Mouse (Mus musculus) heart, postnatal 0 days (tissue): ENCODE measurements around the gene Ddx1.

Experiments
- CTCF ChIP-seq: IDR thresholded peaks from 2 replicates; pipeline ENCODE4 v1.5.1; 2016; ENCODE audit warnings: antibody characterized with exemption, control low read depth, low read depth
- EP300 ChIP-seq: IDR thresholded peaks from 2 replicates; pipeline ENCODE4 v1.6.1; 2016; ENCODE audit warnings: antibody characterized with exemption, low read depth

DNA sequence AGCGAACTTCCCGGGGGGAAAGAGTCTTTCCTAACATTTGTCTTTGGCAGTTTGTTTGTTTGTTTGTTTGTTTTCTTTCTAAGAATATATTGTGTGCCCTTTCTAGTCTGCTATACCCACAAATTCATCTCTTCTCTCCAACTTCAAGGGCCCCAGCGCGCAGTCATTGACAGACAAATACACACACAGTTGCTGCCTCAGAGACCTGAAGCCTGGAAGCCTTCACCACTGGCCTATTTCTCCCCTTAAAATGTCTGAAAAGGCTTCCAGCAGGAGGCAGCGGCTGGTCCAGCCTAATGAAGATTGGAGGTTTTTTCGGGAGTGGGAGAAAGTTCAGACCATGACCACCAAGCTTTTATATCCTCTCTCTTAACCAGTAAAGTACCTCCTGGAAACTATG is 67.3 kb downstream of the Ddx1 start:
- no peak for TF ChIP-seq CTCF
- no peak for TF ChIP-seq EP300
